Mouse (Mus musculus): Measurements from ENCODE around the gene Mb. TPM values are rescaled to one million over a fixed set of nuclear protein-coding genes. Genes with fewer than 3 reads are reported as not detected.

Mb gene
- polyA plus RNA-seq, 1 experiment from 2014 or later, result 0.49 TPM

Other genes with a start within 250 kb of the Mb start
- gene Zfp251, start 179.2 kb downstream of the Mb start, polyA plus RNA-seq (2015; fragmentation: Nextera tagmentation; extraction: Ambion mirVana), result 20.9 and 23.2 TPM in 2 replicates
- 16.0 and 16.5 TPM in 2 replicates for gene Zfp7, start 171.4 kb downstream of the Mb start, polyA plus RNA-seq (2015; fragmentation: Nextera tagmentation; extraction: Ambion mirVana)
- gene Gm49527, start 171.3 kb downstream of the Mb start, polyA plus RNA-seq (2015; fragmentation: Nextera tagmentation; extraction: Ambion mirVana), result 0.26 and 0.40 TPM in 2 replicates
- 15.5 and 16.2 TPM in 2 replicates for gene Zfp647, start 125.2 kb downstream of the Mb start, polyA plus RNA-seq (2015; fragmentation: Nextera tagmentation; extraction: Ambion mirVana)
- gene 1110038F14Rik, start 102.2 kb downstream of the Mb start, polyA plus RNA-seq (2015; fragmentation: Nextera tagmentation; extraction: Ambion mirVana), result 79.2 and 82.2 TPM in 2 replicates
- 0.23 TPM in 1 of 2 replicates, not detected in the other for gene Apol6, start 5.9 kb downstream of the Mb start, polyA plus RNA-seq (2015; fragmentation: Nextera tagmentation; extraction: Ambion mirVana)

Measured in kidney, embryonic 15.5 days (tissue).